Mouse (Mus musculus): Measurements from ENCODE around the gene Togaram1. TPM values are rescaled to one million over a fixed set of nuclear protein-coding genes. Genes with fewer than 3 reads are reported as not detected.

The Togaram1 gene
- 20.3 and 27.8 TPM in 2 replicates for polyA plus RNA-seq (2014; fragmentation: Nextera tagmentation; extraction: Ambion mirVana)

- Histone ChIP-seq H3K4me1 (ENCODE audit: control insufficient read depth, insufficient read depth, low read length) (peaks cover 23% of the 10 kb centered on the region), H3K9me3 (replicated peaks; ENCODE audit: control insufficient read depth, low read length) (no peaks in the 10 kb centered on the region), H3K36me3 (ENCODE audit: control insufficient read depth, insufficient read depth, low read length) (no peaks in the 10 kb centered on the region), H3K27ac (ENCODE audit: low read depth, low read length) (peak within 1 kb of the TSS; percentile 86), H3K27me3 (replicated peaks; ENCODE audit: control insufficient read depth, insufficient read depth, low read length) (no peaks in the 10 kb centered on the region), H3K9ac (ENCODE audit: low read length) (peak within 1 kb of the TSS; percentile 85), H3K4me2 (ENCODE audit: low read length) (peak within 1 kb of the TSS; percentile 96), H3K4me3 (ENCODE audit: low read depth, low read length) (peak within 1 kb of the TSS; percentile 87)
- DNase-seq (ENCODE audit: low spot score) = peak; percentile 100
- ATAC-seq = peak; percentile 99
- WGBS = under 1% methylated on average over 45 of the region's 45 CpGs
These were observed at the start of gene Togaram1, which contains the start of gene Klhl28 for GRCm38 (mm10) chr12:64965124-64966026. Togaram1 (plus strand) TSS chr12:64965804. Klhl28 (minus strand) TSS chr12:64965534.

- Histone ChIP-seq H3K4me3 (ENCODE audit: low read depth, low read length) (no peak overlapping the region), H3K27ac (ENCODE audit: low read depth, low read length) (no peak overlapping the region), H3K4me2 (ENCODE audit: low read length) (no peak overlapping the region), H3K9me3 (replicated peaks; ENCODE audit: control insufficient read depth, low read length) (no peaks in the 10 kb centered on the region), H3K4me1 (ENCODE audit: control insufficient read depth, insufficient read depth, low read length) (no peaks in the 10 kb centered on the region), H3K9ac (ENCODE audit: low read length) (no peak overlapping the region), H3K27me3 (replicated peaks; ENCODE audit: control insufficient read depth, insufficient read depth, low read length) (no peaks in the 10 kb centered on the region), H3K36me3 (ENCODE audit: control insufficient read depth, insufficient read depth, low read length) (0 out of 2 replicates have a peak, but pooled peaks cover 5% of the 10 kb centered on the region)
- DNase-seq (ENCODE audit: low spot score) (no peak), ATAC-seq (no peak)
These were observed 48.9 kb upstream of the Togaram1 start for GRCm38 (mm10) chr12:64916735-64917134.

GRCm38 (mm10) chr12:64917578-64918471, 47.8 kb upstream of the Togaram1 start, which contains the start of gene Gm527:
Gm527 (plus strand) TSS chr12:64917906.
- Histone ChIP-seq H3K27ac (ENCODE audit: low read depth, low read length) (peak within 1 kb of the TSS; percentile 70), H3K9ac (ENCODE audit: low read length) (peak within 1 kb of the TSS; percentile 79), H3K27me3 (replicated peaks; ENCODE audit: control insufficient read depth, insufficient read depth, low read length) (no peaks in the 10 kb centered on the region), H3K36me3 (ENCODE audit: control insufficient read depth, insufficient read depth, low read length) (0 out of 2 replicates have a peak, but pooled peaks cover 5% of the 10 kb centered on the region), H3K4me2 (ENCODE audit: low read length) (peak within 1 kb of the TSS; percentile 79), H3K4me1 (ENCODE audit: control insufficient read depth, insufficient read depth, low read length) (no peaks in the 10 kb centered on the region), H3K9me3 (replicated peaks; ENCODE audit: control insufficient read depth, low read length) (no peaks in the 10 kb centered on the region), H3K4me3 (ENCODE audit: low read depth, low read length) (peak within 1 kb of the TSS; percentile 74)
- under 1% methylated on average over 43 of the region's 93 CpGs for WGBS
- ATAC-seq = peak; percentile 100
- DNase-seq (ENCODE audit: low spot score) = peak; percentile 98

GRCm38 (mm10) chr12:64937493-64937892, 28.1 kb upstream of the Togaram1 start:
- Histone ChIP-seq H3K27me3 (replicated peaks; ENCODE audit: control insufficient read depth, insufficient read depth, low read length) (no peaks in the 10 kb centered on the region), H3K4me3 (ENCODE audit: low read depth, low read length) (no peak overlapping the region), H3K9ac (ENCODE audit: low read length) (no peak overlapping the region), H3K36me3 (ENCODE audit: control insufficient read depth, insufficient read depth, low read length) (no peaks in the 10 kb centered on the region; the same call in 1 of the 2 replicates), H3K4me2 (ENCODE audit: low read length) (no peak overlapping the region), H3K27ac (ENCODE audit: low read depth, low read length) (no peak overlapping the region), H3K4me1 (ENCODE audit: control insufficient read depth, insufficient read depth, low read length) (no peaks in the 10 kb centered on the region), H3K9me3 (replicated peaks; ENCODE audit: control insufficient read depth, low read length) (no peaks in the 10 kb centered on the region)
- no peak for DNase-seq (ENCODE audit: low spot score)
- no peak for ATAC-seq
- 95% methylated on average over 2 of the region's 2 CpGs for WGBS

GRCm38 (mm10) chr12:64964560-64964959, 1.0 kb upstream of the Togaram1 start:
- H3K4me1 ChIP-seq (ENCODE audit: control insufficient read depth, insufficient read depth, low read length) = peaks cover 19% of the 10 kb centered on the region
- H3K4me3 ChIP-seq (ENCODE audit: low read depth, low read length) = peak overlapping the region; percentile 87
- H3K36me3 ChIP-seq (ENCODE audit: control insufficient read depth, insufficient read depth, low read length) = no peaks in the 10 kb centered on the region
- H3K9me3 ChIP-seq (replicated peaks; ENCODE audit: control insufficient read depth, low read length) = no peaks in the 10 kb centered on the region
- H3K27me3 ChIP-seq (replicated peaks; ENCODE audit: control insufficient read depth, insufficient read depth, low read length) = no peaks in the 10 kb centered on the region
- WGBS = 24% methylated on average over 4 of the region's 4 CpGs
- ATAC-seq (no peak), DNase-seq (ENCODE audit: low spot score) (no peak)
- peak overlapping the region; percentile 69 for H3K9ac ChIP-seq (ENCODE audit: low read length)
- peak overlapping the region; percentile 77 for H3K4me2 ChIP-seq (ENCODE audit: low read length)
- H3K27ac ChIP-seq (ENCODE audit: low read depth, low read length) = no peak overlapping the region

GRCm38 (mm10) chr12:64966101-64966631, 562 bp downstream of the Togaram1 start:
- WGBS = under 1% methylated on average over 44 of the region's 44 CpGs
- ATAC-seq = peak; percentile 25
- peaks cover 30% of the 10 kb centered on the region for H3K4me1 ChIP-seq (ENCODE audit: control insufficient read depth, insufficient read depth, low read length)

GRCm38 (mm10) chr12:64966652-64967435, 1.2 kb downstream of the Togaram1 start:
- 2% methylated on average over 19 of the region's 19 CpGs for WGBS
- H3K9ac ChIP-seq (ENCODE audit: low read length) = peak overlapping the region; percentile 85
- H3K9me3 ChIP-seq (replicated peaks; ENCODE audit: control insufficient read depth, low read length) = no peaks in the 10 kb centered on the region
- H3K27ac ChIP-seq (ENCODE audit: low read depth, low read length) = no peak overlapping the region
- H3K27me3 ChIP-seq (replicated peaks; ENCODE audit: control insufficient read depth, insufficient read depth, low read length) = no peaks in the 10 kb centered on the region
- DNase-seq (ENCODE audit: low spot score) (no peak), ATAC-seq (no peak)
- no peaks in the 10 kb centered on the region for H3K36me3 ChIP-seq (ENCODE audit: control insufficient read depth, insufficient read depth, low read length)
- H3K4me1 ChIP-seq (ENCODE audit: control insufficient read depth, insufficient read depth, low read length) = peaks cover 33% of the 10 kb centered on the region
- peak overlapping the region; percentile 87 for H3K4me3 ChIP-seq (ENCODE audit: low read depth, low read length)
- H3K4me2 ChIP-seq (ENCODE audit: low read length) = peak overlapping the region; percentile 96

More at GRCm38 (mm10) chr12:64966101-64966631, 562 bp downstream of the Togaram1 start:
- DNase-seq (ENCODE audit: low spot score) = peak; percentile 49
- Histone ChIP-seq H3K9me3 (replicated peaks; ENCODE audit: control insufficient read depth, low read length) (no peaks in the 10 kb centered on the region), H3K27ac (ENCODE audit: low read depth, low read length) (peak overlapping the region; percentile 86), H3K4me2 (ENCODE audit: low read length) (peak overlapping the region; percentile 96), H3K4me3 (ENCODE audit: low read depth, low read length) (peak overlapping the region; percentile 87), H3K27me3 (replicated peaks; ENCODE audit: control insufficient read depth, insufficient read depth, low read length) (no peaks in the 10 kb centered on the region), H3K36me3 (ENCODE audit: control insufficient read depth, insufficient read depth, low read length) (no peaks in the 10 kb centered on the region), H3K9ac (ENCODE audit: low read length) (peak overlapping the region; percentile 85)

GRCm38 (mm10) chr12:64967470-64967869, 1.9 kb downstream of the Togaram1 start:
- H3K4me3 ChIP-seq (ENCODE audit: low read depth, low read length) = peak overlapping the region; percentile 87
- ATAC-seq = no peak
- no peaks in the 10 kb centered on the region for H3K27me3 ChIP-seq (replicated peaks; ENCODE audit: control insufficient read depth, insufficient read depth, low read length)
- no peaks in the 10 kb centered on the region for H3K36me3 ChIP-seq (ENCODE audit: control insufficient read depth, insufficient read depth, low read length)
- under 1% methylated on average over 9 of the region's 9 CpGs for WGBS
- H3K4me1 ChIP-seq (ENCODE audit: control insufficient read depth, insufficient read depth, low read length) = peaks cover 33% of the 10 kb centered on the region
- H3K27ac ChIP-seq (ENCODE audit: low read depth, low read length) = no peak overlapping the region
- H3K9ac ChIP-seq (ENCODE audit: low read length) = peak overlapping the region; percentile 85
- no peak for DNase-seq (ENCODE audit: low spot score)
- H3K4me2 ChIP-seq (ENCODE audit: low read length) = peak overlapping the region; percentile 96
- no peaks in the 10 kb centered on the region for H3K9me3 ChIP-seq (replicated peaks; ENCODE audit: control insufficient read depth, low read length)
